Mouse (Mus musculus): Measurements from ENCODE around the gene Ikzf2.

DNA sequence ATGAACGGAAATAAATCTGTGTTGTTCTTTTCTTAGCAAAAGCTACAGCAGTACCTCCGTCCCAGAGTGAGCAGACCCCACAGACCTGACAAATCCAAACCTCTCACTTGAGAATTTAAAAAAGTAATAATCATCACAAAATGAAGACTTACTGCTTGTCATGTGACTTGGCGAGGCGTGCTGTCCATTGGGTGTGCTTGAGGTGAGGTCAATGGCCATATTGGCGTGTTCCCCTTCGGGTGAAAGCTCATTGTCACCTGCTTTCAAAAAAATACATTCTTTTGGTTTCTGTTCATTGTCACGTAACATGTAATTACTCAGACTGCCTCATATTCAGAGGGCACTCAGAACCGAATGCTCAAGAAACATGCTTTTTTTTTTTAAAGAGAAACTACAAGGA lies 4.0 kb downstream of the Ikzf2 start:
- TF ChIP-seq CTCF (IDR thresholded peaks at IDR 0.05; ENCODE audit: borderline replicate concordance, control insufficient read depth, extremely low read depth, insufficient read depth, low read length, poor library complexity) (no peak), POLR2A (IDR thresholded peaks at IDR 0.05; ENCODE audit: control insufficient read depth, extremely low read depth, insufficient read depth, low read length, poor library complexity) (no peak)
